Mouse (Mus musculus) 3T3-L1 (cell line): ENCODE measurements at regions not wholly inside any gene's neighbourhood (a gene's known extent, or its start where the extent isn't known, plus 50 kb on each side); places are given as distances from the start of the nearest gene placed in this dataset.

Source experiments
- DNase-seq: peaks from one replicate; pipeline ENCODE4 v3.0.0-alpha.2; 2015; ENCODE audit warnings: low read depth, low spot score

- DNase-seq = no peak
Observed at GRCm38 (mm10) chr17:83898531-83898930, 50.8 kb upstream of the Haao start.
